Mouse (Mus musculus): ENCODE measurements around the gene Sin3b.
A peak's percentile ranks its signal among the peaks of the same experiment; 100 is the strongest.

DNA sequence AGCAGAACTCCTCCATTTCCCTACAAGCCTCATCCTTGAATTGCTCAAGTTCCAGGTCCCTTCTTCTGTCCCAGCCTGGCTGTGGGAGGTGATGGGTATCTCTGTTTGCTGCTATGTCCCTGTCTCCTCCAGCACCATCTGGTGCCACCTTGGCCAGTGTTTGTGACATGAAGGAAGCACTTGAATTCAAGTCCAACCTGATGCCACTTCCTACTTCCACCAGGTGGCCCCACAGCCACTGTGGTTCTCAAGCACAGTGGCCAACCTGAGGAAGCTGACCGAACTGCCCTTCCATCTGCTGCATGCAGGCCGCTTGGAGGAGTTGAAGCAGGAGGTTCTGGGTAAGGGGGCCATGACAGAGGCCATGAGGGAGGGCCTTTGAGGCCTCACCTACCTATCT lies 48.9 kb upstream of the Sin3b start:
- TF ChIP-seq CTCF (IDR thresholded peaks at IDR 0.05; ENCODE audit: low read depth, low read length), result peak; percentile 24; the same call in 1 of the 2 replicates
- no peak for TF ChIP-seq POLR2A (IDR thresholded peaks at IDR 0.05; ENCODE audit: extremely low read depth, insufficient read depth, low read length)
